Mouse (Mus musculus) hindbrain, embryonic 10.5 days (tissue): ENCODE data around the gene Erfe. TPM values are rescaled to one million over a fixed set of nuclear protein-coding genes. Genes with fewer than 3 reads are reported as not detected.

ENCODE experiments used
- DNase-seq: peaks from one replicate; pipeline ENCODE4 v3.0.0-alpha.2; 2017; ENCODE audit warnings: low spot score
- H3K27ac ChIP-seq: fragments of 300-500 bp; sonication (generic); 2 replicates; pipeline ENCODE4 v1.5.1; 2016; ENCODE audit warnings: mild to moderate bottlenecking, moderate library complexity
- H3K27me3 ChIP-seq: fragments of 300-500 bp; sonication (generic); 2 replicates; pipeline ENCODE4 v1.6.1; 2016; ENCODE audit warnings: mild to moderate bottlenecking; ENCODE audit not compliant: poor library complexity, insufficient read depth, severe bottlenecking
- H3K36me3 ChIP-seq: fragments of 300-500 bp; sonication (generic); 2 replicates; pipeline ENCODE4 v1.6.1; 2016; ENCODE audit warnings: mild to moderate bottlenecking, moderate library complexity
- H3K4me1 ChIP-seq: fragments of 300-500 bp; sonication (generic); replicated peaks from 2 replicates; pipeline ENCODE4 v1.6.1; 2016; ENCODE audit warnings: mild to moderate bottlenecking
- H3K4me3 ChIP-seq: fragments of 300-500 bp; sonication (generic); 2 replicates; pipeline ENCODE4 v1.5.1; 2016; ENCODE audit warnings: mild to moderate bottlenecking, moderate library complexity
- H3K9me3 ChIP-seq: fragments of 300-500 bp; sonication (generic); 2 replicates; pipeline ENCODE4 v1.6.1; 2016; ENCODE audit warnings: mild to moderate bottlenecking, moderate library complexity
- WGBS: fragments of 180-500 bp; shearing (Covaris S2); methylation state at CpG from one replicate; pipeline ENCODE4 v1.1.7; 2016; 5-methylcytosine and 5-hydroxymethylcytosine counted together
- polyA plus RNA-seq: library from polyadenylated mRNA; unstranded; fragments of >200 nt; fragmentation: Nextera tagmentation; extraction: Ambion mirVana; gene quantifications from 2 replicates; pipeline ENCODE4 v1.2.1, GENCODE M21; 2016

Erfe gene
- polyA plus RNA-seq, 1 experiment from 2014 or later = 0.85 TPM

DNA sequence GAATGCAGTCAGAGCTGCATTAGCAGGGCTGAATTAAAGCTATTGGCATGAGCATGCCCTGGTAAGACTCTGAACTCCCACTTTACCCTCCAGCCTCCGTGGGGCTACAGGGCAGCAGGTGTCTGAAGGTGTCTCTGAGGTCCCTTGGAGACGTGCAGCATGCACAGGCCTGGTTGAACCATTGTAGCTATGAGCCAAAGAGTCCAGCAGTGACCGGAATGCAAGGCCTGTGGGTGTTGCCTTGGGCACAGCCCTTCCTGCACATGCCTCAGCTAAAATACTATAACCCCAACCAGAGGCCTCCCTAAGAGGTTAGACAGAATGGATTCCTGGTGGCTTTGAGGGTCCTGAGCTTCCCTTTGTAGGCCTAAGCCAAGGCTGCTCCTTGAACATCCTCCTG, 15.0 kb upstream of the Erfe start:
- WGBS = 81% methylated on average over 3 of the region's 3 CpGs
- peaks cover 8% of the 10 kb centered on the region for H3K27me3 ChIP-seq
- no peak overlapping the region for H3K27ac ChIP-seq
- no peaks in the 10 kb centered on the region for H3K36me3 ChIP-seq
- no peaks in the 10 kb centered on the region for H3K9me3 ChIP-seq
- no peak for DNase-seq
- peaks cover 11% of the 10 kb centered on the region; the same call in 1 of the 2 replicates for H3K4me1 ChIP-seq
- no peak overlapping the region for H3K4me3 ChIP-seq

DNA sequence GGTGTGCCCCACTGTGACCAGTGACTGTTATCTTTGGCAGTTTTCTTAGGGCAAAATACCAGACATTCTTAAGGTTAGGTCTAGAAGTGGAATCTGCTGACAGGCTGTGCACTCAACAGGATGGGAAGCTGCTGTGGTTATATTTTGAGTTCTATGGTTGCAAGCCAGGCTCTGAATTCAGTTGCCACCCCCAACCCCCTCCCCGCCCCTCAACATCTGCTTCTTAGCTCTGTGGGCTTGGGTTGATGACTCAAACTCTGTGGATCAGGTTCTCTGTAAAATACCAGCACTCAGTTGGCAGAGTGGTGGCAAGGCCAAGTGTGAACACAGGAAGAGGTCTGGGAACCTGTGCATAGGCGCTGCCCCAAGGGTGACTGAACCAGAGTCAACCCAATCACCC, 14.0 kb upstream of the Erfe start:
- H3K4me3 ChIP-seq = no peak overlapping the region
- H3K9me3 ChIP-seq = no peaks in the 10 kb centered on the region
- H3K27me3 ChIP-seq = no peaks in the 10 kb centered on the region
- no peaks in the 10 kb centered on the region for H3K36me3 ChIP-seq
- DNase-seq = no peak
- no peak overlapping the region for H3K27ac ChIP-seq
- H3K4me1 ChIP-seq = peaks cover 11% of the 10 kb centered on the region; the same call in 1 of the 2 replicates
- WGBS = 85% methylated on average over 2 of the region's 2 CpGs

DNA sequence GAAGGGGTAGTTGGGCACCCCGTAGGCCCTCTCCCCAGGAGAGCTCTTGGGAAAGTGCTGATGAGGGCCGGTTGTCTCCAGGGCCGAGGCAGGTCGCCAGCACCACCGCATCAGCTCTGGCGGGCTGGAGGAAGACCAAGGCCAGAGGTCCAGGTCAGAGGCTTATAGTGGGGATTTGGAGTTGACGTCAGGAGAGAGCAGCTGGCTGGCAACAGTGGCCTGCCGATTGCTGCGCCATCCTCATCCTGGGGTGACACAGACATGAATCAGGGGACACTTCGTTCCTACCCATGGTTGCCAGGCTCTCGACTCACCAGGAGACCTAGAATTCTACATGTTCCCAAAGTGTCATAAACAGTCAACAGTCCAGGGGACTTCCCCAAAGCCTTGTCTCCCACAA, 10.1 kb upstream of the Erfe start:
- peaks cover 11% of the 10 kb centered on the region; the same call in 1 of the 2 replicates for H3K4me1 ChIP-seq
- no peaks in the 10 kb centered on the region for H3K36me3 ChIP-seq
- H3K9me3 ChIP-seq = no peaks in the 10 kb centered on the region
- no peak for DNase-seq
- H3K4me3 ChIP-seq = no peak overlapping the region
- H3K27me3 ChIP-seq = no peaks in the 10 kb centered on the region
- 90% methylated on average over 11 of the region's 11 CpGs for WGBS
- H3K27ac ChIP-seq = no peak overlapping the region

DNA sequence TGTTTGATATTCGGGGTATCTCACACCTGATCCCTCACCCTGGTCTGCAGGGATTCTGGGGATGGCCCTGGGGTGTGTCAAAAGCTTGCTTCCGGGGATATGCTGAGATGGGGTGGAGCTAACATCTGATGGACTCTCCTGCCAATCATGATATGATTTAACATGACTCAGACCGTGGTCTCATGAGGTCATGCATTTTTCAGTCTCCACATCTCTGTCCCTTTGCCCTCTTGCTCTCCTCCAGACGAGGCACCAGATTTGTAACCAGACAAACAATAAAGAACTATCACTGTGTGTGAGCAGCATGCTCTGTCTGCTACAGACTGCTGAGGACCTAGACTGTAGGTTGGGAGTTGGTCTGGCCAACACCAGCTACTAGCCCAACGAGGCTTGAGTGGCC, 4.1 kb upstream of the Erfe start:
- Histone ChIP-seq H3K4me3 (no peak overlapping the region), H3K36me3 (no peaks in the 10 kb centered on the region), H3K4me1 (peaks cover 19% of the 10 kb centered on the region), H3K27ac (no peak overlapping the region), H3K9me3 (peaks cover 14% of the 10 kb centered on the region; the same call in 1 of the 2 replicates), H3K27me3 (peaks cover 21% of the 10 kb centered on the region)
- 79% methylated on average over 5 of the region's 5 CpGs for WGBS
- DNase-seq = no peak

DNA sequence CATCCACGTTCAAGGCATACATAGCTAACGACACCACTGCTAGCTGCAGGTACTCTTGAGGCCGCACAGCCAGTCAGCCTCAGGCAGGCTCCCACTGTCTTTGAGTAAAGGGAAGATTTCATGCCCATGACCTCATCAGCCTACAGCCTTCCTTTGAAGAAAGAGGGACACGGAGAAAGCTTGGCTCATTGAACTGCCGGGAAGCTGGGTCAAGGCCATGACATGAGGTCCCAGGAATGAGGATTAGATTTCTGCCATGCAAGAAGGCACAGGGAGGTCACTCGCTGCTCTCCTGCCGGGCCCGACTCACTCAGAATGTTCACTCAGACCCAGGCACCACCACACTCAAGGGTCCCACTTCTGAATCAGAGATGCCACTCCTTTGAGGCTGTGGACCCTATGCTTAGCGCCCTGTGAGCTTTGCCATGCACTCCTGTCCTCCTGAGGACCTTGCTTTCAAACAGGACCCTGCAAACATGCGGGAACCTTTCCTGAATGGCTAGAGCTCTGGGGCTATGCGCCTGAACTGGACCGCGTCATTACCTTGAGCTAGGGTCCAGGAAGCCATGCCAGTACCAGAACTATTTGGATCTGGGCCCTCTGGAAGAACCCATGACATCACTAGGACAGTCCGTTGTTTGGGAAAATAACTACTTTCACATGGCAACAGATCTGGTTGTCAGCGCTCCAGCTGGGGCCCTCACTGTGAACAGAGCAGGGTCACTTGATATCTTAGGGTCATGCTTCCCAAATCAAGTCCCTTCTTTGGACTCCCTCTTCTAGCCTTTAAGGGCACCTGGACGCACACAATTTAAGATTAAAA, 1.2 kb upstream of the Erfe start:
- no peak overlapping the region for H3K4me3 ChIP-seq
- no peak overlapping the region for H3K27ac ChIP-seq
- H3K27me3 ChIP-seq = peaks cover 34% of the 10 kb centered on the region
- peaks cover 20% of the 10 kb centered on the region for H3K4me1 ChIP-seq
- no peak for DNase-seq
- peaks cover 16% of the 10 kb centered on the region for H3K36me3 ChIP-seq
- peaks cover 14% of the 10 kb centered on the region; the same call in 1 of the 2 replicates for H3K9me3 ChIP-seq
- 90% methylated on average over 16 of the region's 16 CpGs for WGBS

DNA sequence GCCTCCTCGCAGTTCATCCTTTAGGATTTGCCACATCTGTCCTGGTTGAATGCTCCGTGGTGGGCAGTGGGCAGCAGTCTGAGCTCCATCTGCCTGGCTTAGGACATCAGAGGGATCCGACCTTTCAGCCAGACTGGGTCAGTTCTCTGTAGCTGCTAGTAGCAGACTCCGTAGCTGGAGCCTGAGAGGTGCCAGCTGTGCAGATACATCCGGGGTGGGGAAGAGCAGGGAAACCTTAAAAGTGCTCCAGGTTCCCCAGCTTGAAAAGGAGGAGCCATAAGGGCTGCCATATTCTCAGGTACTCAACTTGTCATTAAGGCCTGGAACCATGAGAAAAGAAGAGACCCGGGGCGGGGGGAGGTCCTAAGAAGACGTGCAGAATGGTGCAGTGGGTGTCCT, 415 bp upstream of the Erfe start:
- Histone ChIP-seq H3K27ac (peak overlapping the region; percentile 84; the same call in 1 of the 2 replicates), H3K36me3 (peaks cover 23% of the 10 kb centered on the region), H3K9me3 (peaks cover 14% of the 10 kb centered on the region; the same call in 1 of the 2 replicates), H3K4me3 (peak overlapping the region; percentile 61), H3K4me1 (peaks cover 20% of the 10 kb centered on the region), H3K27me3 (peaks cover 34% of the 10 kb centered on the region)
- no peak for DNase-seq
- 26% methylated on average over 8 of the region's 8 CpGs for WGBS

DNA sequence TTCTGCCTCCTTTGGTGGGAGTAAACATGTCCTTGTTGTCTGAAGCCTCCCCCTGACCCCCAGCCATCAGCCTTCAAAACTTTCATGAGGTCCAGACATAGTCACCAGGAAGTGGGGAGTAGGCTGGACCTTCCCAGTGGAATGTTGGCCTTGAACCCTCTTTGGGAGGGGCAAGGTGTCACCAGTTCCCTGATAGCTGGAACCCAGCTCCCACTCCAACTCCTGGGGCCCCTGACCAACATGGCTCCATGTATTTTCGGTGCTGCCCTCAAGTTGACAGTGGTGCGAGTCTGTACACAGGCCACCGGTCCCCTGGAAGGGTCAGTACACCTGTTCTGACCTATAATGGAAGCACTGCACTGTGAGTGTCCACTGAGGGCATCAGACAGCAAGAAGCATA, 1.1 kb downstream of the Erfe start:
- H3K36me3 ChIP-seq = peaks cover 38% of the 10 kb centered on the region
- no peak overlapping the region for H3K4me3 ChIP-seq
- H3K27ac ChIP-seq = no peak overlapping the region
- peaks cover 13% of the 10 kb centered on the region; the same call in 1 of the 2 replicates for H3K9me3 ChIP-seq
- H3K4me1 ChIP-seq = peaks cover 20% of the 10 kb centered on the region
- no peak for DNase-seq
- 94% methylated on average over 3 of the region's 3 CpGs for WGBS
- peaks cover 34% of the 10 kb centered on the region for H3K27me3 ChIP-seq

DNA sequence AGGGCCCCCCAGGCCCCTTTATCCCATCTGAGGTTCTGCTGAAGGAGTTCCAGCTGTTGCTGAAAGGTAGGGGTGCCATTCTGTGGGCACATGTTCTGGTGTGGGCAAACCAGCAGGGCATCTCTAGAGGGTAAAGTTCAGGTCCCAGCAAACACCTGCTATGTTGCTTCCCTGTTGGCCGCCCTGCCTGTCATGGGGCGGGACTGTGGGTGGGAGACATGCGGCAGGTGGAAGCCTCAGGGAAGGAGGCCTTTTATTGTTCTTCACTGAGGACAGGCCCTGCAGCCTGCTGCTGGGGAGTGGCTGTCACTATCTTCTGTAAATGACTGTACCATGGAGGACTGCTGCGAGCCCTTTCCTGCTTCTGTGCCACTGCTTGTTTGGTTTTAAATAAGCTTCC, 3.2 kb downstream of the Erfe start:
- DNase-seq = no peak
- 72% methylated on average over 4 of the region's 4 CpGs for WGBS
- Histone ChIP-seq H3K4me1 (peaks cover 20% of the 10 kb centered on the region), H3K36me3 (peaks cover 59% of the 10 kb centered on the region), H3K27ac (0 out of 2 replicates have a peak overlapping the region, but pooled peaks have one; percentile 12), H3K9me3 (peaks cover 4% of the 10 kb centered on the region; the same call in 1 of the 2 replicates), H3K4me3 (no peak overlapping the region), H3K27me3 (peaks cover 34% of the 10 kb centered on the region)

DNA sequence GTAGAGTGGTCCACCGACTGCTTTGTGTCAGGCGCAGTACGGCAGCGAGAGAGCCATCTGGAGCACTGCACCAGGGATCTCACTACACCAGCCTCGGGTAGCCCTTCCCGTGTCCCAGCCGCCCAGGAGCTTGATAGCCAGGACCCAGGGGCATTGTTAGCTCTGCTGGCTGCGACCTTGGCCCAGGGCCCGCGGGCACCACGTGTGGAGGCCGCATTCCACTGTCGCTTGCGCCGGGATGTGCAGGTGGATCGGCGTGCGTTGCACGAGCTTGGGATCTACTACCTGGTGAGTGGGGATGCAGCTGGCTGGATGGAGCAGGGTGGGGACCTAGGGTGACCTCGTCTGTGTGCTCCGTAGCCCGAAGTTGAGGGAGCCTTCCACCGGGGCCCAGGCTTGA, 3.8 kb downstream of the Erfe start:
- peaks cover 66% of the 10 kb centered on the region for H3K36me3 ChIP-seq

DNA sequence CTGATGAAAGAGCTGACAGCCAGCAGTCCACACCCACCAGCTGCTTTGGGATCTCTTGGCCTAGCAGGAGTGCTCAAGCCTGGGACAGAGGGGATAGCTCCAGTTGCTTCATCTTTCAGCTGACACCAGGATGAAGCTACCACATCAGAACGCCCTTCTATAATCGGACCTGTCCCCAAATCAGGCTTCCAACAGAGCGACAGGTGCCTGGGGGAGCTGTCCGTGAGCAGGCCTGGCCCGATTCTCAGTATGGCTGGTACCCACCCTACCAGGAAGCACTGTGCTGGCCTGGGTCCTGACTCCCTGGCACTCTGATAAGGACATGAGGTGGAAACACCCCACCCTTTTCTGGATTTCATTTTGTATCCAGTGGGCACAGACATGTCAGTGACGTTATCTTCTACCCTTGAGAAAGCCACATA, 7.2 kb downstream of the Erfe start:
- Histone ChIP-seq H3K36me3 (peaks cover 98% of the 10 kb centered on the region), H3K4me3 (no peak overlapping the region), H3K27ac (no peak overlapping the region), H3K9me3 (no peaks in the 10 kb centered on the region), H3K4me1 (no peaks in the 10 kb centered on the region), H3K27me3 (no peaks in the 10 kb centered on the region)
- WGBS = 94% methylated on average over 6 of the region's 6 CpGs
- no peak for DNase-seq

More for the DNA sequence above, 3.8 kb downstream of the Erfe start:
- H3K4me1 ChIP-seq = peaks cover 20% of the 10 kb centered on the region
- no peak overlapping the region for H3K27ac ChIP-seq
- no peak for DNase-seq
- H3K4me3 ChIP-seq = no peak overlapping the region
- H3K27me3 ChIP-seq = peaks cover 32% of the 10 kb centered on the region
- 91% methylated on average over 23 of the region's 23 CpGs for WGBS
- H3K9me3 ChIP-seq = no peaks in the 10 kb centered on the region

DNA sequence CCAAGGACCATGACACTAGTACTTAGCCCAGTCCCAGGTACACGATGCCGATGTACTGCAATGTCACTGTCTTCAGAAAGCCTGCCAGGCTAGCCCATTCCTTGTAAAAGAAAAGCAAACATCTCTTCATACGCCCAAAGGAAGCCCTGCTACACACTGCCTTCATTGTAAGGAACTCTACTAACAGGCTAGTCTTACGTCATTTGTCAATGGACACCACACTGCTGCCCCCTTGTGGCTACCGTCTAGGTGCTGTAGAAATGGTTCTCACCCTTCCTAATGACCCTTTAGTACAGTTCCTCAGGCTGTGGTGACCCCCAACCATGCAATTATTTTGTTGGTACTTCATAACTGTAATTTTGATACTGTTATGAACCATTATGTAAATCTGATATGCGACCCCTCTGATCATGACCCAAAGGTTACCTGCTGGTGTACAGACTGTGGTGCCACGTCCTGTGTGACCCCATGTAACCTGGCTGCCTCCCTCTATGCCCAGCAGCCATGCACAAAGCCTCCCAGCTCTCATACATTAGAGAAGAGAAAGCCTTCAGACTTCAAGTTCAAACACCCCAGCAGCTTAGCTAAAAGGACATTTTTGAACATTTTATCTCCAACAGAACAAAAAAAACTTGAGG, 14.3 kb downstream of the Erfe start:
- H3K4me1 ChIP-seq = no peaks in the 10 kb centered on the region
- WGBS = 67% methylated on average over 7 of the region's 7 CpGs
- no peaks in the 10 kb centered on the region for H3K27me3 ChIP-seq
- no peaks in the 10 kb centered on the region for H3K9me3 ChIP-seq
- peaks cover 98% of the 10 kb centered on the region for H3K36me3 ChIP-seq
- H3K27ac ChIP-seq = no peak overlapping the region
- no peak overlapping the region for H3K4me3 ChIP-seq
- peak; percentile 75 for DNase-seq

DNA sequence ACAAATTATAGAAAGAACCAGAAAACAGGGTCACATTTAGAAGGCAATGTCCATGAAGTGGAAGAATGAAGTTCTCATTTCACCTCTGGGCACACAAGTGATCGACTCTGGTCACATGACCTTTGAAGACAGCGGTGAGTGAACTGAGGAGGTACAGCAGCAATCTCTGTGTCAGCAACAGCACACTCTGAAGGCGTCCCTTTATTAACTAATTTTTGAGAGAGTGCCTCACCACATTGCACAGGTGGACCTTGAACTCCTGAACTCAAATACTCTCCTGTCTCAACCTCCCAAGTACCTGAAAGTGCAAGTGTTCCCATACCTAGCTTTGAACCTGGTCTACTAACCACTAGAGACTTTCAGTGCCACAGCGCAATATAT, 14.9 kb downstream of the Erfe start:
- 94% methylated on average over 4 of the region's 4 CpGs for WGBS
- peaks cover 98% of the 10 kb centered on the region for H3K36me3 ChIP-seq

DNA sequence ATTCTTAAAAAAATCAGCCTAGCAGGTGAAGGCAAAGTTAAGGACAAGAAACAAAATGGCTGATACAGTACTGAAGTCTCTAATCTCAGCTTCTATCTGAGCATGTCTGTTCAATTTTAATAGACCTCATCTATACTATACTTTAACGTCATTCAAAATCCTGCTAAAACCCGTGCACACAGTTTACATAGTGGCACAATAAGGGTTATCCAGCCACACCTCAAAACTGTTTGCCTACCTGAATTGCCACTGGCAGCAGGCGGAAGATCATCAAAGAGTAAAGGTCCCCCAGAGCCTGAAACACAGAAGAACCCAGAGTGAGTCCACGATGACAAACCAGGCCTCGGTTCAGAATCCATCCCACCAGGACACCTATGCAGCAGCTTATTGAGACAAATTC, 24.1 kb downstream of the Erfe start:
- H3K27ac ChIP-seq = no peak overlapping the region
- no peak for DNase-seq
- WGBS = 96% methylated on average over 5 of the region's 5 CpGs
- no peaks in the 10 kb centered on the region for H3K9me3 ChIP-seq
- no peaks in the 10 kb centered on the region for H3K27me3 ChIP-seq
- H3K4me1 ChIP-seq = 0 out of 2 replicates have a peak, but pooled peaks cover 3% of the 10 kb centered on the region
- H3K36me3 ChIP-seq = peaks cover 98% of the 10 kb centered on the region
- H3K4me3 ChIP-seq = no peak overlapping the region

More for the DNA sequence above, 14.9 kb downstream of the Erfe start:
- Histone ChIP-seq H3K4me1 (no peaks in the 10 kb centered on the region), H3K27ac (no peak overlapping the region), H3K9me3 (no peaks in the 10 kb centered on the region), H3K4me3 (no peak overlapping the region), H3K27me3 (no peaks in the 10 kb centered on the region)
- no peak for DNase-seq
